Mouse (Mus musculus): Measurements from ENCODE around the gene Gm29797. TPM values are rescaled to one million over a fixed set of nuclear protein-coding genes. Genes with fewer than 3 reads are reported as not detected.

The Gm29797 gene
- total RNA-seq, 4 experiments from 2014 or later: 0.38 TPM; not detected in 3

- no peak for DNase-seq
Observed at GRCm38 (mm10) chr2:181698241-181698640, 41.4 kb downstream of the Gm29797 start, which contains the start of gene Lkaaear1. TSS of gene Lkaaear1 (minus strand) at chr2:181698442.

- DNase-seq: no peak
Observed at GRCm38 (mm10) chr2:181706668-181707067, 49.8 kb downstream of the Gm29797 start.

Other genes starting within 250 kb of the Gm29797 start
- gene Zbtb46, start 197.6 kb upstream of the Gm29797 start, total RNA-seq (2022): 10 to 100 TPM; 14.0 to 25.1 (median 17.7) TPM
- not detected for gene Abhd16b, start 163.8 kb upstream of the Gm29797 start, total RNA-seq (2022)
- 100 to 1,000 TPM; 117 to 138 (median 127) TPM for gene Tpd52l2, start 159.9 kb upstream of the Gm29797 start, total RNA-seq (2022)
- 100 to 1,000 TPM; 105 to 115 (median 108) TPM for gene Dnajc5, start 136.5 kb upstream of the Gm29797 start, total RNA-seq (2022)
- 100 to 1,000 TPM in 3 of 4 experiments, 10 to 100 TPM in 1; 94.3 to 171 (median 118) TPM for gene Uckl1, start 72.1 kb upstream of the Gm29797 start, total RNA-seq (2022)
- gene Prpf6, start 65.2 kb upstream of the Gm29797 start, total RNA-seq (2022): 10 to 100 TPM; 69.0 to 85.2 (median 76.4) TPM
- 100 to 1,000 TPM in 2 of 4 experiments, 10 to 100 TPM in 2; 52.3 to 113 (median 89.3) TPM for gene Zfp512b, start 64.2 kb upstream of the Gm29797 start, total RNA-seq (2022)
- gene Samd10, start 57.8 kb upstream of the Gm29797 start, total RNA-seq (2022): 10 to 100 TPM; 16.1 to 33.3 (median 21.8) TPM
- gene Sox18, start 14.6 kb downstream of the Gm29797 start, total RNA-seq (2022): 10 to 100 TPM; 19.1 to 36.7 (median 32.9) TPM
- 10 to 100 TPM in 2 of 4 experiments, 1 to 10 TPM in 2; 6.6 to 16.4 (median 11.4) TPM for gene Tcea2, start 23.3 kb downstream of the Gm29797 start, total RNA-seq (2022)
- 10 to 100 TPM; 23.7 to 26.0 (median 25.3) TPM for gene Rgs19, start 36.9 kb downstream of the Gm29797 start, total RNA-seq (2022)
- gene Lkaaear1, start 41.4 kb downstream of the Gm29797 start, total RNA-seq (2022): not detected
- 1 to 10 TPM; 2.3 to 5.9 (median 4.8) TPM for gene Oprl1, start 58.0 kb downstream of the Gm29797 start, total RNA-seq (2022)
- 1 to 10 TPM; 3.0 to 9.3 (median 6.4) TPM for gene Myt1, start 106.3 kb downstream of the Gm29797 start, total RNA-seq (2022)
- 100 to 1,000 TPM in 2 of 4 experiments, 10 to 100 TPM in 2; 87.3 to 104 (median 99.9) TPM for gene Pcmtd2, start 180.8 kb downstream of the Gm29797 start, total RNA-seq (2022)
- gene Polr3k, start 207.3 kb downstream of the Gm29797 start, total RNA-seq (2022): 10 to 100 TPM; 18.3 to 24.6 (median 22.7) TPM

Measured in adrenal gland, adult 8-10 months (tissue).